Mouse (Mus musculus) MEL (cell line): ENCODE measurements around the gene Uba3.

ENCODE experiments used
- CHD2 ChIP-seq: IDR thresholded peaks from 2 replicates; pipeline ENCODE4 v1.6.1; 2011; ENCODE audit warnings: low read length, improper control_type of control experiment
- CTCF ChIP-seq, 3 experiments: IDR thresholded peaks in 2 of 3; conservative IDR thresholded peaks in 1 of 3; 2 replicates each; pipeline ENCODE4 v1.5.1; 2011 to 2012; ENCODE audit warnings: low read length in 3 of 3, low read depth in 2 of 3, mild to moderate bottlenecking in 2 of 3, improper control_type of control experiment in 1 of 3, inconsistent platforms in 1 of 3, mixed read lengths in 1 of 3, moderate library complexity in 1 of 3; ENCODE audit not compliant: control insufficient read depth in 1 of 3, insufficient read depth in 1 of 3, poor library complexity in 1 of 3, severe bottlenecking in 1 of 3
- EP300 ChIP-seq, 2 experiments: IDR thresholded peaks; 2 replicates each; pipeline ENCODE4 v1.6.1; 2011; ENCODE audit warnings: improper control_type of control experiment in 2 of 2, low read length in 2 of 2, low read depth in 1 of 2, mild to moderate bottlenecking in 1 of 2
- JUND ChIP-seq: IDR thresholded peaks from 2 replicates; pipeline ENCODE4 v1.6.1; 2011; ENCODE audit warnings: low read depth, mild to moderate bottlenecking, improper control_type of control experiment, low read length
- MAFK ChIP-seq: IDR thresholded peaks from 2 replicates; pipeline ENCODE4 v1.6.1; 2011; ENCODE audit warnings: low read depth, mild to moderate bottlenecking, low read length, improper control_type of control experiment, borderline replicate concordance
- MAX ChIP-seq: IDR thresholded peaks from 2 replicates; pipeline ENCODE4 v1.6.1; 2011; ENCODE audit warnings: low read length, improper control_type of control experiment
- POLR2A ChIP-seq, 2 experiments: IDR thresholded peaks; 2 replicates each; pipeline ENCODE4 v1.6.1; 2011 to 2012; ENCODE audit warnings: low read length in 2 of 2, mild to moderate bottlenecking in 2 of 2, control low read depth in 1 of 2, improper control_type of control experiment in 1 of 2, low read depth in 1 of 2, moderate library complexity in 1 of 2; ENCODE audit not compliant: control insufficient read depth in 1 of 2, insufficient read depth in 1 of 2, poor library complexity in 1 of 2
- USF1 ChIP-seq: IDR thresholded peaks from 2 replicates; pipeline ENCODE4 v1.6.1; 2014; ENCODE audit warnings: low read depth, mild to moderate bottlenecking, inconsistent platforms, low read length, improper control_type of control experiment, moderate library complexity
- ZMIZ1 ChIP-seq: IDR thresholded peaks from 2 replicates; pipeline ENCODE4 v1.6.1; 2012; ENCODE audit warnings: low read depth, mild to moderate bottlenecking, inconsistent platforms, low read length, improper control_type of control experiment, moderate library complexity
- ZNF384 ChIP-seq: IDR thresholded peaks from 2 replicates; pipeline ENCODE4 v1.6.1; 2012; ENCODE audit warnings: low read depth, mild to moderate bottlenecking, inconsistent platforms, low read length, improper control_type of control experiment

GRCm38 (mm10) chr6:97216154-97216821, 10.8 kb upstream of the Uba3 start:
- TF ChIP-seq CTCF (IDR thresholded peaks at IDR 0.05 in 2 of 3, conservative IDR thresholded peaks at IDR 0.05 in 1 of 3; ENCODE audit: control insufficient read depth in 1 of 3, insufficient read depth in 1 of 3, low read depth in 2 of 3, low read length in 3 of 3, poor library complexity in 1 of 3, severe bottlenecking in 1 of 3) (no peak), ZNF384 (no peak), EP300 (IDR thresholded peaks at IDR 0.05; ENCODE audit: low read depth in 1 of 2, low read length in 2 of 2) (no peak), MAFK (no peak), JUND (no peak), POLR2A (IDR thresholded peaks at IDR 0.05; ENCODE audit: control insufficient read depth in 1 of 2, insufficient read depth in 1 of 2, low read depth in 1 of 2, low read length in 2 of 2, poor library complexity in 1 of 2) (no peak), USF1 (no peak), CHD2 (no peak), MAX (no peak), ZMIZ1 (no peak)
